Mouse (Mus musculus): Measurements from ENCODE around the gene Hpse2. TPM values are rescaled to one million over a fixed set of nuclear protein-coding genes. Genes with fewer than 3 reads are reported as not detected.

The Hpse2 gene
- polyA plus RNA-seq, 1 experiment from 2014 or later = 0.05 TPM

DNA sequence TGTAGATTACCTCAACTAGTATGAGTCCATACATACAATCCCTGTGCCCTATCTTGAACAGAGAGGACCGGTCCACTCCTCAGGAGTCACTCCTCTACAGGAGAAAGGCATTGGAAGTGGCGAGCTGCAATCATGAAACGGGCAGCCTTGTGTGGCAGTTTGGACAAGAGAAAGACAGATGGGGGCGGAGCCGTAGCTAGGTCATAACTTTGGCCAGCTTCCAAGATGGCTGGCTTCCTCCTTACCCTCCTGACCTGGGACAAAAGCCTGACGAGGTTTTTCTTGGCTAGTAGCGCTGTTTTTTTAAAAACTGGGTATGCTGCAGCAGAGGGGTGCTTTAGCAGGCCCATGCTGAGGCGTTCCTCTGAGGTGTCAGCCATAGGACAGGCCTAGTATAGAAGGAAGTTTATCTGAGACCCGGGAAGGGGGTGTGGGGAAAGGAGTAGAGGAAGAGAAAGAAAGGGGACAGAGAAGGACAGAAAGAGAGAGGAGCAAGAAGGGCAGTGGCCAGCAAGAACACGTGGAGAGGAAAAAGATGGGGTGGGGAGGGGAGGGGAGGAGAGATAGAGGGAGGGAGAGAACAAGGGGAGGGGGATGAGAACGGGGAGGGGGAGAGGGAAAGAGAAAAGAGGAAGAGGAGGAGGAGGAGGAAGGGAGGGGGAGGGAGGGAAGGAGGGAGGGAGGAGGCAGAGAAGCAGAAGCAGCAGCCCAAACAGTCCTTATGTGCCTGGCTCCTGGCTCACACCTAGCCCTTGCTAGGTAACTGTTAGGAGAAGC lies 634.8 kb downstream of the Hpse2 start:
- no peak overlapping the region for H3K4me3 ChIP-seq (replicated peaks)
- peak overlapping the region; percentile 54 for H3K4me2 ChIP-seq (replicated peaks)
- WGBS = 32% methylated on average over 11 of the region's 11 CpGs
- H3K27me3 ChIP-seq = no peaks in the 10 kb centered on the region
- peaks cover 34% of the 10 kb centered on the region for H3K4me1 ChIP-seq (replicated peaks)
- peak overlapping the region; percentile 57 for H3K27ac ChIP-seq
- no peak overlapping the region for H3K9ac ChIP-seq (replicated peaks)
- no peaks in the 10 kb centered on the region for H3K9me3 ChIP-seq
- no peaks in the 10 kb centered on the region for H3K36me3 ChIP-seq
- ATAC-seq = peak; percentile 46

DNA sequence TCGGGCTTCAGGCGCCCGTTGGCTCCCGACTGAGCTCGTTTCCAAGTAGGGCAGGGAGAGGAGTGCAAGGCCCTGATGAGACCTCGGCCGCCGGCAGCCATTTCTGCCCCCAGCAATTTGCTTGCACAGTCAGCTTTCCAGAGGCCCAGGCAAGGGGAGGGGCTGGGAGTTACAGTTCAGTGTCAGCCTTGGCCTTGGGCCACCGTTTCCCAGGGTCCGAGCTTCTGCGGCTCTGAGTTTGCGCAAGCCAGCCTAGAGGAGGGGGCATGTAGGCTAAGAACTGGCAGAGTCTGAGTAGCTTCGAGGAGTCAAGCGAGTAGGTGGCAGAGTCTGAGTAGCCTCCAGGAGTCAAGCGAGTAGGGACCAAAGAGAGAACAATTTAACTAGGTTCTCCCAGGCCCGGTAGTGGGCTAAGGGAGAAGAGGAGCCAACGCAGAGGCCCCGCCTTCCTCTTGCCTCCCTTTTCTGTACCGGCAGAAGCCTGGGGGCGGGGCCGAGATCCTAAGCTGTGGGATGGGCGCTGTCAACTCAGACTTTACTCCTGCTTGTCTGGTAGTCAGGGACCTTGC lies 635.7 kb downstream of the Hpse2 start, which contains the start of gene Pyroxd2:
TSS of gene Pyroxd2 (minus strand) at position 413 of the 569 bp plus-strand sequence.
- peak within 1 kb of the TSS; percentile 45 for H3K9ac ChIP-seq (replicated peaks)
- H3K9me3 ChIP-seq = no peaks in the 10 kb centered on the region
- H3K27ac ChIP-seq = peak within 1 kb of the TSS; percentile 57
- peak; percentile 88 for ATAC-seq
- H3K27me3 ChIP-seq = 0 out of 2 replicates have a peak, but pooled peaks cover under 1% of the 10 kb centered on the region
- peak within 1 kb of the TSS; percentile 54 for H3K4me2 ChIP-seq (replicated peaks)
- H3K36me3 ChIP-seq = no peaks in the 10 kb centered on the region
- WGBS = 6% methylated on average over 22 of the region's 22 CpGs
- H3K4me3 ChIP-seq (replicated peaks) = peak within 1 kb of the TSS; percentile 28
- peaks cover 34% of the 10 kb centered on the region for H3K4me1 ChIP-seq (replicated peaks)

GRCm38 (mm10) chr19:42750196-42750595 lies 638.0 kb downstream of the Hpse2 start:
- Histone ChIP-seq H3K4me2 (replicated peaks) (no peak overlapping the region), H3K9ac (replicated peaks) (no peak overlapping the region), H3K4me3 (replicated peaks) (no peak overlapping the region), H3K27me3 (0 out of 2 replicates have a peak, but pooled peaks cover 3% of the 10 kb centered on the region), H3K36me3 (no peaks in the 10 kb centered on the region), H3K27ac (no peak overlapping the region), H3K4me1 (replicated peaks) (peaks cover 34% of the 10 kb centered on the region), H3K9me3 (no peaks in the 10 kb centered on the region)
- 80% methylated on average over 11 of the region's 11 CpGs for WGBS
- no peak for ATAC-seq

GRCm38 (mm10) chr19:42746702-42747101 lies 641.5 kb downstream of the Hpse2 start:
- Histone ChIP-seq H3K27ac (no peak overlapping the region), H3K4me1 (replicated peaks) (peaks cover 16% of the 10 kb centered on the region), H3K4me3 (replicated peaks) (no peak overlapping the region), H3K36me3 (no peaks in the 10 kb centered on the region), H3K9ac (replicated peaks) (no peak overlapping the region), H3K9me3 (no peaks in the 10 kb centered on the region), H3K4me2 (replicated peaks) (no peak overlapping the region), H3K27me3 (peaks cover 10% of the 10 kb centered on the region)
- 88% methylated on average over 8 of the region's 8 CpGs for WGBS
- ATAC-seq = no peak

GRCm38 (mm10) chr19:42745869-42746224 lies 642.3 kb downstream of the Hpse2 start:
- no peaks in the 10 kb centered on the region for H3K9me3 ChIP-seq
- WGBS = 83% methylated on average over 4 of the region's 4 CpGs
- peaks cover 9% of the 10 kb centered on the region for H3K4me1 ChIP-seq (replicated peaks)
- no peak overlapping the region for H3K9ac ChIP-seq (replicated peaks)
- ATAC-seq = no peak
- no peak overlapping the region for H3K27ac ChIP-seq
- no peak overlapping the region for H3K4me3 ChIP-seq (replicated peaks)
- H3K27me3 ChIP-seq = peaks cover 10% of the 10 kb centered on the region
- no peak overlapping the region for H3K4me2 ChIP-seq (replicated peaks)
- no peaks in the 10 kb centered on the region for H3K36me3 ChIP-seq

DNA sequence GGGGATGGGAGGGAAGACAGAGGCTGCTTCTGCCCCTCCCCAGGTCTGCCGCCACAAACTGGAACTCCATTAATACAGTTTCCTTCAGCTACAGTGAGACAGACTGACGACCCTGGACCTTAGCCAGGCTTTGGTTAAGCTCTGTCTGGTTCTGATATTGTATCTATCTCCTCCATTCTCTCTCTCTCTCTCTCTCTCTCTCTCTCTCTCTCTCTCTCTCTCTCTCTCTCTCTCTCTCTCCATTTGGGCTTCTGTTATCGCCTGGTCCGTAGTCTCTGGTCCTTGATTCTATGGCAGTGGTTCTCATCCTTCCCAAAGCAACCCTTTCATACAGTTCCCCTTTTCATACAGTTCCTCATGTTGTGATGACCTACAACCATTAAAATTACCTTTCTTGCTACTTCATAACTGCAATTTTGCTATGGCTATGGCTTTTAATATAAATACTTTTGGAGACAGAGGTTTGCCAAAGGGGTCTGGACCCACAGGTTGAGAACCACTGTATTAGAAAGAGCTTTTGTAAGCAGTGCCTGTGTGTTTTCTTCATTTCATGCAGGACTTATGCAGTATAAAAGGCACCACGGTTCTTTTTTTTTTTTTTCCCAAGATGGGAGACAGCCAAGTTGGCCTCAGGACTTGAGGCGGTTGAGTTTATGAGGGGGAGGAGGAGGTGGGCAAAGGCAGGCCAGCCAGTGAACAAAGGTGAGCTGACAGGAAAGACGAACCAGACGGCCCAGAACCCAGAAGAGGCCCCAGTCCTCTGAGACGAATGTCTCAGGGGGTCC lies 642.9 kb downstream of the Hpse2 start:
- no peak overlapping the region for H3K27ac ChIP-seq

DNA sequence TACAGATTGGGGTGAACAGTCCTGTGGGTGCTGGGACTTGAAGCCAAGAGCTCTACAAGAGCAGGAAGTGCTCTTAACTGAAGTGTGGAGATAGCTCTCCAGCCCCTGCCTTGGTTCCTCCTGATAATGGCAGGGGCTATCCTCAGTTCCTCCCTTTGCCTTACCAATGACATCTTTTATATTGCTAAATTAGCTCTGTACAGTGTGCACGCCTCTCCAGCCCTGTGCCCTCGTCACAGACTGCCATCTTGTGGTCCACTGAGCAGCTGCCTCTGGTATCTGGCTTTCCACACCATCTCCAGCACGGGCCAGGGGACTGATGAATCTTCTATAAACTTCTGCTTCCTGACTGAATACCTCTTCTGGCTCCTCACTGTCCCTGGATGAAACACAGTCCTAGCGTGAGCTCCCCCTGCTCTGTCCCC lies 644.0 kb downstream of the Hpse2 start:
- Histone ChIP-seq H3K36me3 (no peaks in the 10 kb centered on the region), H3K4me2 (replicated peaks) (no peak overlapping the region)
- ATAC-seq = peak; percentile 77

More for the DNA sequence above, 642.9 kb downstream of the Hpse2 start:
- Histone ChIP-seq H3K27me3 (peaks cover 10% of the 10 kb centered on the region), H3K4me1 (replicated peaks) (peaks cover 7% of the 10 kb centered on the region; the same call in 1 of the 2 replicates), H3K9me3 (no peaks in the 10 kb centered on the region), H3K4me3 (replicated peaks) (no peak overlapping the region), H3K4me2 (replicated peaks) (no peak overlapping the region), H3K9ac (replicated peaks) (no peak overlapping the region), H3K36me3 (no peaks in the 10 kb centered on the region)
- WGBS = 72% methylated on average over 9 of the region's 9 CpGs
- no peak for ATAC-seq

DNA sequence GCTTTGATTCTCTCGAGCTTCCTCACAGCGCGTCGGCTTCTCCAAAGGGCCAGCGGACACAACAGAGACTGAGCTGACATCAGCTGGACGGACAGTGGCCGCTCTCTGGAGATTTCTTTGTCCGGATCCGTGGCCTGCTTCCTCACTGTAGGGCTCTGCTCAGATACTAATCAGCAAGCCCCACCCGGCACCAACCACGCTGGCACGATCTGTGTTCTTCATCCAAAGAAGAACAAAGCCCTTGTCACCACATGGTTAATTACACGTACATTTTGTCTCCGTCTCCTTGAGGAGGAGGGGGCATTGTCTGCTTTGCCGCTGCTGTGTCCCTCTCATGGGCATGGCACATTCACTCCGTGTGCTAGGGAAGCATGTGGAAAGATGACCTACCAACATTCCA lies 644.9 kb downstream of the Hpse2 start:
- H3K4me1 ChIP-seq (replicated peaks) = peaks cover 7% of the 10 kb centered on the region; the same call in 1 of the 2 replicates
- WGBS = 52% methylated on average over 16 of the region's 16 CpGs
- no peaks in the 10 kb centered on the region for H3K9me3 ChIP-seq
- peaks cover 10% of the 10 kb centered on the region for H3K27me3 ChIP-seq
- H3K9ac ChIP-seq (replicated peaks) = no peak overlapping the region
- no peak overlapping the region for H3K27ac ChIP-seq
- H3K4me2 ChIP-seq (replicated peaks) = no peak overlapping the region
- no peak for ATAC-seq
- H3K36me3 ChIP-seq = no peaks in the 10 kb centered on the region
- H3K4me3 ChIP-seq (replicated peaks) = no peak overlapping the region

More for the DNA sequence above, 644.0 kb downstream of the Hpse2 start:
- 39% methylated on average over 4 of the region's 4 CpGs for WGBS
- Histone ChIP-seq H3K9ac (replicated peaks) (no peak overlapping the region), H3K4me1 (replicated peaks) (peaks cover 7% of the 10 kb centered on the region; the same call in 1 of the 2 replicates), H3K9me3 (no peaks in the 10 kb centered on the region), H3K4me3 (replicated peaks) (no peak overlapping the region), H3K27me3 (peaks cover 10% of the 10 kb centered on the region), H3K27ac (no peak overlapping the region)

DNA sequence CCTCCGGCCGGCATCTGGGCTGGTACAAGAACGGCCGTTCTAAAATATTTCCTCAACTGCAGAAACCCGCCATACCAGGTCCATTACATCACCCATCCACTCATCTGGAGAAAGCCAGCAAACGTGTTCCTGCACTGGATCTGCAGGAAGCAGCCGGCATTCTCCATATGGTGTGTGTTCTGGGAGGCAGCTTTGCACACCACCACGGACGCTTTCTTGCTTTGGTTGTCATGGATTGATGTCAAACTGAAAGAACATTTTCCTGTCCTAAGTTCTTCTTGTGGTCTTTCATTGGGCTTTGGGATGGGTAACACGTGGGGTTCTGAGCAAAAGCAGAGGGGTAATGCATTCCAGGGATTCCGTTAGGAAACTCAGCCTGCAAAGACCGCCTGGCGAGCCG lies 646.3 kb downstream of the Hpse2 start:
- H3K27ac ChIP-seq = no peak overlapping the region
- no peak overlapping the region for H3K4me2 ChIP-seq (replicated peaks)
- no peak overlapping the region for H3K4me3 ChIP-seq (replicated peaks)
- H3K4me1 ChIP-seq (replicated peaks) = peaks cover 7% of the 10 kb centered on the region; the same call in 1 of the 2 replicates
- WGBS = 84% methylated on average over 14 of the region's 14 CpGs
- no peak overlapping the region for H3K9ac ChIP-seq (replicated peaks)
- H3K27me3 ChIP-seq = peaks cover 6% of the 10 kb centered on the region
- no peak for ATAC-seq
- no peaks in the 10 kb centered on the region for H3K36me3 ChIP-seq
- H3K9me3 ChIP-seq = no peaks in the 10 kb centered on the region

DNA sequence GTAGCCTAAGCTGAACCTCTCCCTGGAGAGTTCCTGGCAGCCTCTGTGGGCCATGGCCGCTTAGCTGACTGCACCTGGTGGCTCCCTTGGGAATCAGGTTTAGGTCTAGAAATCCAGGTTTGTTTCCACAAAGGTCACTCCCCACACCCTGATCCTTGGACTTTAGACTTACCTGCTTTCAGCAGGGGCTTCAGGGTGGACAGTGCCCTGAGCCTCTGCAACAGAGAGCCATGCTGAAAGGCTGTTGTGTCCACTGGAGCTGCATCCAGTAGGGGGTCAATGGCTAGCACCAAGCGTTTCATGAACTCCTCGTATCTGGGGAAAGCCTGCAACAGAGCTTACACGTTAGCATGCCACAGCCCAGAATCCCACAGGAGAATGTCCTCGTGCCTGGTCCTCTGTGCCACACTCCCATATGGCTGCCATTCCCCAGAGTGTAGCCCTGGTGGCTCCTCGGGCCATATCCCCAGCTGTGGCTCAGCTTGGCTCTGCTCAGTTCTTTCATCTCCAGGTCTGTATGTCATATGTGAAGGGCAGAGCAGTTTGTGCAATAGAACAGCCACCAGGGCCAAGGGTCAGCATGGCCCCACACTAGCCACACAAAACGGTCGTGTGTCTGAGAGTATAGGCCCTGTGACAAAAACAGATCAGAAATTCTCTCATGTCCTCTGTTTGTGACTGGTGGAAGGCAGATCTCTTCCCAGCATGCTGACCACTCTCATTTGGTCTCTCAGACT lies 647.8 kb downstream of the Hpse2 start:
- H3K4me3 ChIP-seq (replicated peaks) = no peak overlapping the region
- no peak overlapping the region for H3K4me2 ChIP-seq (replicated peaks)
- peaks cover 9% of the 10 kb centered on the region for H3K27me3 ChIP-seq
- H3K4me1 ChIP-seq (replicated peaks) = peaks cover 7% of the 10 kb centered on the region; the same call in 1 of the 2 replicates
- 77% methylated on average over 8 of the region's 8 CpGs for WGBS
- H3K9ac ChIP-seq (replicated peaks) = no peak overlapping the region
- ATAC-seq = no peak
- no peaks in the 10 kb centered on the region for H3K9me3 ChIP-seq
- H3K36me3 ChIP-seq = no peaks in the 10 kb centered on the region
- no peak overlapping the region for H3K27ac ChIP-seq

DNA sequence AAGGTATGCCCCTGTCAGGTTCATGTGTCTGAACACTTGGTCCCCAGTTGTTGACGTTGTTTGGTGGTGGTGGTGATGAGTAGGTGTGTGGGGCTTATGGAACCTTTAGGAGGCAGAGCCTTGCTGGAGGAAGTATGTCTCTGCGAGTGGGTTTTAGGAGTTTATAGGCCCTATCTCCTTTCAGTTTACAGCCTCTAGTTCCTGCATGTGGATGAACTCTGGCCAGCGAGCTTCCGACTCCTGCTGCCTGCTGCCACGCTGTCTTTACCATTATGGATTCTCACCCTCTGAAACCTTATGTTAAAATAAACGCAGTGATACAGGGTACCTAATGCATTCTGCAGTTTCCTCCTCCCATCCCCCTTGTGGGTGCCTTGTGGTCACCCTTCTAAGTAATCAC lies 648.4 kb downstream of the Hpse2 start:
- no peak overlapping the region for H3K27ac ChIP-seq
- no peaks in the 10 kb centered on the region for H3K9me3 ChIP-seq
- H3K4me2 ChIP-seq (replicated peaks) = no peak overlapping the region
- 96% methylated on average over 6 of the region's 6 CpGs for WGBS
- peaks cover 9% of the 10 kb centered on the region for H3K27me3 ChIP-seq
- H3K4me3 ChIP-seq (replicated peaks) = no peak overlapping the region
- peaks cover 7% of the 10 kb centered on the region; the same call in 1 of the 2 replicates for H3K4me1 ChIP-seq (replicated peaks)
- no peak for ATAC-seq
- no peaks in the 10 kb centered on the region for H3K36me3 ChIP-seq
- no peak overlapping the region for H3K9ac ChIP-seq (replicated peaks)

All from midbrain, embryonic 13.5 days (tissue).